Comparison of ENCODE assay signal across 8 mouse cellular contexts in genomic region chr17:64538520-64538953, GRCm38 (mm10).
DNase-seq lines count a peak whose midpoint lies in the region; ATAC-seq lines count a peak whose summit lies in the region.

No protein-coding gene starts in this region.

- peak; percentile 33 for DNase-seq in ES-CJ7 (ENCODE audit: low read depth, low spot score)
- DNase-seq in adrenal gland, postnatal 14 days: peak; percentile 54
- peak; percentile 15 for DNase-seq in hindbrain, embryonic 10.5 days (ENCODE audit: low spot score)
- no peak for DNase-seq in c-Kit-positive CD71-positive TER-119-positive erythroid progenitor cells, embryonic 14.5 days (ENCODE audit: low spot score)
- no peak for DNase-seq in urinary bladder, postnatal 10 days (ENCODE audit: low spot score)
- no peak for DNase-seq in gastrocnemius, postnatal 10 days
- DNase-seq in thymus, postnatal 36 days: no peak

- peak; percentile 48; the same call in 1 of the 2 replicates for ATAC-seq in limb, embryonic 15.5 days (ENCODE audit: insufficient number of reproducible peaks, low FRiP score, low TSS enrichment, low read depth)

- H3K9me3 ChIP-seq in hindbrain, embryonic 10.5 days: no peaks in the 10 kb centered on the region
- no peaks in the 10 kb centered on the region for H3K9me3 ChIP-seq in limb, embryonic 15.5 days

- no peak overlapping the region for H3K9ac ChIP-seq in limb, embryonic 15.5 days

- H3K4me1 ChIP-seq in hindbrain, embryonic 10.5 days (replicated peaks): peaks cover 7% of the 10 kb centered on the region; the same call in 1 of the 2 replicates
- no peaks in the 10 kb centered on the region for H3K4me1 ChIP-seq in limb, embryonic 15.5 days

- no peaks in the 10 kb centered on the region for H3K27me3 ChIP-seq in hindbrain, embryonic 10.5 days (ENCODE audit: insufficient read depth, poor library complexity, severe bottlenecking)
- H3K27me3 ChIP-seq in limb, embryonic 15.5 days: no peaks in the 10 kb centered on the region

- no peak overlapping the region for H3K4me3 ChIP-seq in hindbrain, embryonic 10.5 days
- no peak overlapping the region for H3K4me3 ChIP-seq in limb, embryonic 15.5 days

- 44% methylated on average over 10 of the region's 10 CpGs for WGBS in hindbrain, embryonic 10.5 days
- 25% methylated on average over 10 of the region's 10 CpGs for WGBS in limb, embryonic 15.5 days

- no peaks in the 10 kb centered on the region for H3K36me3 ChIP-seq in hindbrain, embryonic 10.5 days
- H3K36me3 ChIP-seq in limb, embryonic 15.5 days: no peaks in the 10 kb centered on the region

- H3K4me2 ChIP-seq in limb, embryonic 15.5 days: no peak overlapping the region

- H3K27ac ChIP-seq in hindbrain, embryonic 10.5 days: no peak overlapping the region
- no peak overlapping the region for H3K27ac ChIP-seq in limb, embryonic 15.5 days

Comparison
In these comparisons a context has a peak if more than half of its experiments do, and no peak if none do; other contexts are left out.
1. DNase-seq: peak in ES-CJ7 (single experiment), adrenal gland, postnatal 14 days (single experiment) and hindbrain, embryonic 10.5 days (single experiment); none in c-Kit-positive CD71-positive TER-119-positive erythroid progenitor cells, embryonic 14.5 days (single experiment), urinary bladder, postnatal 10 days (single experiment), gastrocnemius, postnatal 10 days (single experiment) and thymus, postnatal 36 days (0 of 2).